Mouse (Mus musculus): Measurements from ENCODE around the gene Cdc34b. TPM values are rescaled to one million over a fixed set of nuclear protein-coding genes. Genes with fewer than 3 reads are reported as not detected.

The Cdc34b gene
- polyA plus RNA-seq, 1 experiment: not detected

DNA sequence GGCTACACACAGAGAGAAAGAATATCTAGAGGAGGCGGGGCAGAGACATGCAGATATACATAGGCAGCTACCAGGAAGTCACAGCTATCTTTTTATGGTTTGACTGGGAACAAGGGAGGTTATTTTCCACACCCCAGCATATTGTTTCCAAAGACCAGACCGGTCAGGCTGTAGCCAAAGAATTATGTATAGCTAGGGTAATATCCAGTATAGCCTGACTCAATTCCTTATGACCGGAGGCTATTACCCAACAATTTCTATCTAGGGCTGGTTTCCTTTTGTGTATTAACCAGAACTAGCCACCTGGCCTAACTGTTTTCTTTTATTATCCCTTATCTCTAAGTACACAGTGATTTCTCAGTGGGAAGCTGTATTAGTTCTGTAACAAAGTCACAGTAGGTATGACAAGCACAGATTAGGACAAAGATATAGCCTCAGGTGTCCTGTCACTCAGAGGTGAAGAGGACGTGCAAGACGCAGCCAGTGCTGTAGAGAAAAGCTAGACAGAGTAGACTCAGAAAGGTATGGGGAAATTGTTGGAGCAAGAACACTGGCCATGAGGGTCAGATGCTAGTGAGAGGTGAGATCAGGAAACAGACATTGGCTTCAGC lies 33.4 kb downstream of the Cdc34b start:
- no peak overlapping the region for H3K27ac ChIP-seq (ENCODE audit: control insufficient read depth, insufficient read depth, low read depth, low read length, poor library complexity)
- H3K4me3 ChIP-seq (replicated peaks; ENCODE audit: control insufficient read depth, low read depth, low read length): no peak overlapping the region
- H3K4me1 ChIP-seq (ENCODE audit: control insufficient read depth, insufficient read depth, low read length): no peaks in the 10 kb centered on the region
- no peak for TF ChIP-seq CTCF (IDR thresholded peaks at IDR 0.05; ENCODE audit: control insufficient read depth, insufficient read depth, low read length)
- TF ChIP-seq POLR2A (IDR thresholded peaks at IDR 0.05; ENCODE audit: borderline replicate concordance, control insufficient read depth, low read depth, low read length): no peak
- 79% methylated on average over 5 of the region's 5 CpGs for WGBS

DNA sequence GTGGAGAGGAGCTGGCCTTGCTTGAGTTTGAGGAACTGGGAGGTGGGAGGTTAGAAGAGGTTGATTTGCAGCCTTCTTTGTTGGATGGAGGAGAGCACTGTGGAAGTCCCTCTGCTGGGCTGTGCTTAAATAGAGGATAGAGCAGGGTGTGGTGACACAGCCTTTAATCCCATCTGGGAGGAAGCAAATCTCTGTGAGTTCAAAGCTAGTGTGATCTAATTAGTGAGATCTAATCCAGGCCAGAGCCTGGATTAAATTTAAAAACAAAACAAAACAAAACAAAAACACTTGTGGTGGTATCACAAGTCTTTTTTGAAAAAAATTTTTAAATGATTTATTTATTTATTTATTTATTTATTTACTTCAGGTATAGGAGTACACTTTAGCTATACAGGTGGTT lies 41.0 kb downstream of the Cdc34b start, which contains the start of gene Tmem92:
Gene Tmem92 (minus strand): TSS at position 101 of the 400 bp plus-strand sequence.
- Histone ChIP-seq H3K27ac (ENCODE audit: control insufficient read depth, insufficient read depth, low read depth, low read length, poor library complexity) (no peak within 1 kb of the TSS), H3K4me3 (replicated peaks; ENCODE audit: control insufficient read depth, low read depth, low read length) (no peak within 1 kb of the TSS), H3K4me1 (ENCODE audit: control insufficient read depth, insufficient read depth, low read length) (no peaks in the 10 kb centered on the region)
- TF ChIP-seq POLR2A (IDR thresholded peaks at IDR 0.05; ENCODE audit: borderline replicate concordance, control insufficient read depth, low read depth, low read length): no peak
- no peak for TF ChIP-seq CTCF (IDR thresholded peaks at IDR 0.05; ENCODE audit: control insufficient read depth, insufficient read depth, low read length)

DNA sequence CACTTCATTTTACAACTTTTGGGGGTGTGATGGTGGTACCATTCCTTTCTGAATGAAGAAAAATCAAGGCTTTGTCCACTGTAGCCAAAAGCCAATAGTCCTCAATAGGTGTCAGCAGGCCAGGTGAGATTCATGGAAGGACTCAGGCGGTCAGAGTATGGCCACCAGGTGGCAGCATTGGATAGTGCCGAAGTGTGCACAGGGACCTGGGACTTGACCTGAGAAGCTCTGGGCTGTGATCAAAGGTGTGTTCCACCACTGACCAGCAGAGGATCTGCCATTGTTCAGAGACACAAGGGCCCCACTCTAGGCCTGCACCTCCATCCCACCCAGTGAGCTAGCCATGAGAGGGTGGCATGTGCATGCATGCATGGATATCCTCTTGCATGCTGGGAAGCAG lies 43.7 kb downstream of the Cdc34b start:
- no peak overlapping the region for H3K27ac ChIP-seq (ENCODE audit: control insufficient read depth, insufficient read depth, low read depth, low read length, poor library complexity)
- 8% methylated on average over 2 of the region's 2 CpGs for WGBS
- TF ChIP-seq CTCF (IDR thresholded peaks at IDR 0.05; ENCODE audit: control insufficient read depth, insufficient read depth, low read length) (peak; percentile 77), POLR2A (IDR thresholded peaks at IDR 0.05; ENCODE audit: borderline replicate concordance, control insufficient read depth, low read depth, low read length) (no peak)

DNA sequence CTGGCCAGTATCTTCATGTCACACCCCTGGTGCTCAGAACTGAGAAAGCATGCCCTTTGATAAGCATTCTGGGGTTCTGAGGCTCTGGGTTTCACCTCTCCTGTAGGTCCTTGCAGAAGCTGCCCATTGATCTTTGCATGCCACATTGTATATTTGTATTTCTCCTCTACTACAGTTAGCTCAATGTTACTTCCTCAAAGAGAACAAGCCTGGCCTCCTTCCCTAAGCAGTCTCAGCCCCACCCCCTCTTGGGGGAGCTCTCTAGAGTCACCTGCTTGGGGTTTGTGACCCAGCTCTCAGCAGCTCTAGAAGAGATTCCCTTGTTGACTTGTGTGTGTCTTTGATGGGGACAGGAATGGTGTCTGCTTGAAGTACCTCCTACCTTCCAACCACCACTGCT lies 50.1 kb downstream of the Cdc34b start:
- TF ChIP-seq CTCF (IDR thresholded peaks at IDR 0.05; ENCODE audit: control insufficient read depth, insufficient read depth, low read length): no peak
- TF ChIP-seq POLR2A (IDR thresholded peaks at IDR 0.05; ENCODE audit: borderline replicate concordance, control insufficient read depth, low read depth, low read length): no peak
- H3K4me1 ChIP-seq (ENCODE audit: control insufficient read depth, insufficient read depth, low read length): no peaks in the 10 kb centered on the region
- no peak overlapping the region for H3K4me3 ChIP-seq (replicated peaks; ENCODE audit: control insufficient read depth, low read depth, low read length)
- H3K27ac ChIP-seq (ENCODE audit: control insufficient read depth, insufficient read depth, low read depth, low read length, poor library complexity): no peak overlapping the region

More for the DNA sequence above, 43.7 kb downstream of the Cdc34b start:
- H3K4me3 ChIP-seq (replicated peaks; ENCODE audit: control insufficient read depth, low read depth, low read length): no peak overlapping the region
- H3K4me1 ChIP-seq (ENCODE audit: control insufficient read depth, insufficient read depth, low read length): no peaks in the 10 kb centered on the region

Other genes with a start within 250 kb of the Cdc34b start
- gene Epn3, start 241.8 kb upstream of the Cdc34b start, polyA plus RNA-seq (2011; ENCODE audit: insufficient read depth, insufficient read length, low replicate concordance, missing spikeins): not detected in 2 replicates
- gene Mycbpap, start 220.0 kb upstream of the Cdc34b start, polyA plus RNA-seq (2011; ENCODE audit: insufficient read depth, insufficient read length, low replicate concordance, missing spikeins): 3.4 TPM in 1 of 2 replicates, not detected in the other
- 1.4 and 2.3 TPM in 2 replicates for gene Rsad1, start 192.5 kb upstream of the Cdc34b start, polyA plus RNA-seq (2011; ENCODE audit: insufficient read depth, insufficient read length, low replicate concordance, missing spikeins)
- 0.97 TPM in 1 of 2 replicates, not detected in the other for gene Chad, start 176.7 kb upstream of the Cdc34b start, polyA plus RNA-seq (2011; ENCODE audit: insufficient read depth, insufficient read length, low replicate concordance, missing spikeins)
- 5.9 and 13.6 TPM in 2 replicates for gene Acsf2, start 139.9 kb upstream of the Cdc34b start, polyA plus RNA-seq (2011; ENCODE audit: insufficient read depth, insufficient read length, low replicate concordance, missing spikeins)
- gene Lrrc59, start 112.0 kb upstream of the Cdc34b start, polyA plus RNA-seq (2011; ENCODE audit: insufficient read depth, insufficient read length, low replicate concordance, missing spikeins): 16.6 and 26.1 TPM in 2 replicates
- gene Mrpl27, start 88.0 kb upstream of the Cdc34b start, polyA plus RNA-seq (2011; ENCODE audit: insufficient read depth, insufficient read length, low replicate concordance, missing spikeins): 24.6 and 30.4 TPM in 2 replicates
- gene Eme1, start 87.8 kb upstream of the Cdc34b start, polyA plus RNA-seq (2011; ENCODE audit: insufficient read depth, insufficient read length, low replicate concordance, missing spikeins): 9.2 and 15.3 TPM in 2 replicates
- gene Xylt2, start 64.3 kb upstream of the Cdc34b start, polyA plus RNA-seq (2011; ENCODE audit: insufficient read depth, insufficient read length, low replicate concordance, missing spikeins): 6.3 and 7.4 TPM in 2 replicates
- not detected in 2 replicates for gene Gm11541, start 37.3 kb upstream of the Cdc34b start, polyA plus RNA-seq (2011; ENCODE audit: insufficient read depth, insufficient read length, low replicate concordance, missing spikeins)
- not detected in 2 replicates for gene Tmem92, start 40.9 kb downstream of the Cdc34b start, polyA plus RNA-seq (2011; ENCODE audit: insufficient read depth, insufficient read length, low replicate concordance, missing spikeins)
- gene Col1a1, start 194.4 kb downstream of the Cdc34b start, polyA plus RNA-seq (2011; ENCODE audit: insufficient read depth, insufficient read length, low replicate concordance, missing spikeins): 30.0 and 79.6 TPM in 2 replicates
- gene Hils1, start 225.8 kb downstream of the Cdc34b start, polyA plus RNA-seq (2011; ENCODE audit: insufficient read depth, insufficient read length, low replicate concordance, missing spikeins): not detected in 2 replicates
- gene Sgca, start 234.5 kb downstream of the Cdc34b start, polyA plus RNA-seq (2011; ENCODE audit: insufficient read depth, insufficient read length, low replicate concordance, missing spikeins): not detected in 2 replicates
- gene Ppp1r9b, start 249.3 kb downstream of the Cdc34b start, polyA plus RNA-seq (2011; ENCODE audit: insufficient read depth, insufficient read length, low replicate concordance, missing spikeins): 68.1 and 73.2 TPM in 2 replicates

Data from bone marrow, adult 2 months (tissue).